Mouse (Mus musculus): Measurements from ENCODE around the gene Cops7b.

Gene Cops7b

GRCm38 (mm10) chr1:86596512-86596911, 13.8 kb downstream of the Cops7b start:
- DNase-seq (ENCODE audit: extremely low spot score): no peak

- DNase-seq (ENCODE audit: extremely low spot score): peak; percentile 18
Measured at GRCm38 (mm10) chr1:86598516-86598915, 15.8 kb downstream of the Cops7b start.

DNA sequence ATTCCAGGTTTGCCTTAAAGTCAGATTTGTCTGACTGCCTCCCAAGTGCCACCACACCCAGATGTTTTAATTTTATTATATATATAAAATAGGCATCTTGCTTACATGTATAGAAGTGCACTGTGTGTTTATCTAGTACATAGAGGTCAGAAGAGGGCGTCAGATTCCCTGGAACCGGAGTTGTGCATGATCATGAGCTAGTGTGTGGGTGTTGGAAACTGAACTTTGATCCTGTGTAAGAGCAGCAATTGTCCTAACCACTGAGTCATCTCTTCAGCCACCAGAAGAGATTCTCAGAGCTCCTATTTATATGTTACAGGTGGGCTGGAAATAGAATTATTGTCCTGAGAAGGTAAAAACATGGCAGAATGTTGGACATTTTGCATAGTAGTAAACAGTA, 17.4 kb downstream of the Cops7b start:
- no peak for DNase-seq (ENCODE audit: extremely low spot score)

DNA sequence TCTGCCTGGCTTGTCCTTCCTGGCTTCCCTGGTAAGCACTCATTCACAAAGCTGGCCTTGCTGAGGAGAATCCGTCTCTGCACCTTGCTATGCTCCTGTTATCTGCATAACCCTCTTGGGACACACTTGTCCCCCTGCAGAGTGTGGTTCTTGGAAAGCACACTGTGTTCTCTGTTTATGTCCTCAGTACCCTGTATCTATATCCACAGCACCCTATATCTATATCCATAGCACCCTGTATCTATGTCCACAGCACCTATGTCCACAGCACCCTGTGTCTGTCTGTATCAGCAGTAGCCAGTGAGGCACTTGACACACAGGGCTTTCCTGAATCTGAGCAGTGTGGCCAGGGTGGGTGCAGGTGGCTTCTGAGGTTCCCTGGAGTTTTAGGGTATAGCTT, 28.2 kb downstream of the Cops7b start:
- no peak for DNase-seq (ENCODE audit: extremely low spot score)

DNA sequence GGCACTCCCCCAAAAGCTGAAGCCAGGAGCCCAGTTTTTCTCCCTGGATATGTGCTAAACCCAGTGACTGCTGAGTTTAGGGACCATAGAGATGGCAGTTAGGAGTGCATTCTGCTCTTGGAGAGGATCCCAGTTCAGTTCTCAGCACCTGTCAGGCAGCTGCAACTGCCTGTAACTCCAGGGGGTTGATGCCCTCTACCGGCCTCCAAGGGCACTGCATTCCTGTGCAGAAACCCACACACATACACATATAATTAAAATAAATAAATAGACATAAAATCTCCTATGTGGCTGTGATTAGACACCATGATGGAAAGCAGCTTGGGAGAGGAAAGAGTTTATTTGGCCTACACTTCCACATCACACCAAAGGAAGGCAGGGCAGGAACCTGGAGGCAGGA, 29.4 kb downstream of the Cops7b start:
- no peak for DNase-seq (ENCODE audit: extremely low spot score)

- no peak for DNase-seq (ENCODE audit: extremely low spot score)
Measured at GRCm38 (mm10) chr1:86614269-86614668, 31.6 kb downstream of the Cops7b start.

GRCm38 (mm10) chr1:86618454-86619125, 35.9 kb downstream of the Cops7b start:
- DNase-seq (ENCODE audit: extremely low spot score): peak; percentile 70

DNA sequence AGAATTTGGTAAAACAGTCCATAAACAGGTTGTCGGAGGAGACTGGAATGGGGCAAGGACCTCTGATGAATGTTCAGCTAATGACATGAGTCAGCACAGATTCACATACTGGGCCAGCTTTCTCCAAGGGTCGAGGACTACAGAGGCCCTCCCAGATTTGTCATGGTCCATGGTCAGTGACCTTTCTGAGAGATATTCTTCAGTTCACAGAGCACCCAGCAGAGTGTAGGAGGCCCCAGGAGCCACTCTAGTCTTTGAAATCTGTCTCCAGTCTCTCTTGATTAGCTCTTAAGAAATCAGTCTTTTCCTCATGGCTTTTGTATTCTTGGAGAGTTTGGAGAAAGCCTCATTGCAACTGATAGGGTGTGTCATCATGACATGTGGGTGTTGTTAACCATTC, 39.6 kb downstream of the Cops7b start:
- no peak for DNase-seq (ENCODE audit: extremely low spot score)

GRCm38 (mm10) chr1:86623001-86624000, 40.6 kb downstream of the Cops7b start:
- no peak for DNase-seq (ENCODE audit: extremely low spot score)

- DNase-seq (ENCODE audit: extremely low spot score): no peak
Measured at GRCm38 (mm10) chr1:86628270-86628669, 45.6 kb downstream of the Cops7b start.

DNA sequence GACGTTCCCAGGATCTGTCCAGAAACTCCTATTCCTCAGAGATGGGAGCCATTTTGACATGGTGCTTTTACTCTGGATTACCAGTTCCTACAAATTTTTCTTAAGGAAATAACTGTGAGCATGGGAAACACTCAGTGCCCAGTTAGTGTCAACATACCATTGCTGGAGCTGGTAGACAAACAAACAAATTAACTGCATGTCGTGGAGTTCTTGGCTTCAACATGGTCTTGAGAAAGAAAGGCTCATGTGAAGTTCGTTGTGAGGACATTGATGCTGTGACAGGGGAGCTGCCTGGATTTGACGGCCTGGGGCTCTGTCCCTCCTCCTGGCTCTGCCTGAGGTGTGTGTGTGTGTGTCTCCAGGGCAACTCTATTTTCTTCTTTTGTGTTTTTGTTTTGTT, 47.2 kb downstream of the Cops7b start:
- DNase-seq (ENCODE audit: extremely low spot score): no peak

DNA sequence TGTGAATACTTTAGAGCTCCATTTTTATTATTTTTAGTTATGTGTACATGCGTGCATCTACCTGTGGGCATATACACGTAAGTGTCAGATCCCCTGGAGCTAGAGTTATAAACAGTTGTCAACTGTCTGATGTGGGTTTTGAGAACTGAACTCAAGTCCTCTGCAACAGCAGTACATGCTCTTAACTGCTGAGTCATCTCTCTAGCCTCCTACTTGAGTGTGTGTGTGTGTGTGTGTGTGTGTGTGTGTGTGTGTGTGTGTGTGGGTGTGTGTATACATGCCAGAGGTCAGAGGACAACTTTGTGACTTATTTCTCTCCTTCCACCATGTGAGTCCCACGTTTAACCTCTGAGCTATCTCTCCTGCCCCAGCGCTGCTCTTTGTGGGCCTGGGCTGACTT, 47.8 kb downstream of the Cops7b start:
- no peak for DNase-seq (ENCODE audit: extremely low spot score)

GRCm38 (mm10) chr1:86632732-86633380, 50.2 kb downstream of the Cops7b start:
- DNase-seq (ENCODE audit: extremely low spot score): no peak

GRCm38 (mm10) chr1:86633434-86633833, 50.7 kb downstream of the Cops7b start:
- no peak for DNase-seq (ENCODE audit: extremely low spot score)

- no peak for DNase-seq (ENCODE audit: extremely low spot score)
Measured at GRCm38 (mm10) chr1:86633840-86634750, 51.4 kb downstream of the Cops7b start.

DNA sequence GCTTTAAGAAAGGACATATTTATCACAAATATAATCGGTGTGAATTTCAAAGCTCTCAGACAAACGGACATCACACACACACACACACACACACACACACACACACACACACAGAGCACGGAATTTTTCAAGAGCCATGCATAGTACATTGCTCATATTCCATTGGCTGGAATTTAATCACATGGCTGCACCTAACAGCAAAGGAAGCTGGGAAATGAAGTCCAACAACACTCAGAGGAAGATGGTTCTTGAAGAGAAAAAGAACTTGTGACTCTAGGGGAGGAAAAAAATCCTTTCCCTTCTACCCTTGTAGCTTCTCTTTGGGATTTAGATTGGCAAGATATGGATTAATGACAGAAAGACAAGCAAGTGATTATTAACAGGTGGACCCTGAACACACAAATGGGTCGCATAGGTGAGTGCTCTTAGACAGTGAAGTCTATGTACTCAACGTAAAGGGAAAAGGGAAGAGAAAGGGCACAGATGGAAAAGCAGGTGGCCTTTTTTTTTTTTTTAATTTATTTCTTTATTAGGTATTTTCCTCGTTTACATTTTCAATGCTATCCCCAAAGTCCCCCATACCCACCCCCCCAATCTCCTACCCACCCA, 52.2 kb downstream of the Cops7b start:
- no peak for DNase-seq (ENCODE audit: extremely low spot score)

DNA sequence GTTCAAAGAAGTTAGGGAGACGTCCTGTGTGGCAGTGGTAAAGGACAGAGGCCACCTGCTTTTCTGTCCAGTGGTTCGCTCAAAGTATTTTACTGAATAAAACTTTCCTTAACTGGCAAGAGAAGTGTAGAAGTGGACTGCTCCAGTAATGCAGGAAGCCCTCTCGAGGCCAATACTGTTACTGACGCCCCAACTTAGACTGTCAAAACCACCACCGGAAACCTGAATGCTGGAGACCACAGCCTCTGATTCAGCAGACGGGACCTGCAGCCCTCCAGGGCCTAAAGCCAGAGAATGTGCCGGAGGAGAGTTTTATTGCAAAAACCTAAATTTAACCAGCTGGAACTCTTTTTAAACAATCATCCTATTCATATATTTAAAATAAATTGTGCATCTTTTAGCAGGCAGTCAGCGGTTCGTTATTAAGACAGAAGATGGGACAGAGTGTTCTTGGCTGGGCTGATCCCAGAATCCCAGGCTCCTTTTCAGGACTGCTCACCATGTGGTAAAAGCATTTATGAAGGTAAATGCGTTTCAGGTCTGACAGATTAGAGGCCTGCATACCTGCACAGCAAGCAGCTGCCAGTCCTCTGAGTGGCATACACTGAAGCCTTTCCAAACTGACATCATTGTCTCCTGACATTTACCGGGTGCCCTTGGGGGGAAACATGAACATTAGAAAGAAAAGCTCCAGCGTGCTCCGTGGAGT, 60.6 kb downstream of the Cops7b start:
- no peak for DNase-seq (ENCODE audit: extremely low spot score)

DNA sequence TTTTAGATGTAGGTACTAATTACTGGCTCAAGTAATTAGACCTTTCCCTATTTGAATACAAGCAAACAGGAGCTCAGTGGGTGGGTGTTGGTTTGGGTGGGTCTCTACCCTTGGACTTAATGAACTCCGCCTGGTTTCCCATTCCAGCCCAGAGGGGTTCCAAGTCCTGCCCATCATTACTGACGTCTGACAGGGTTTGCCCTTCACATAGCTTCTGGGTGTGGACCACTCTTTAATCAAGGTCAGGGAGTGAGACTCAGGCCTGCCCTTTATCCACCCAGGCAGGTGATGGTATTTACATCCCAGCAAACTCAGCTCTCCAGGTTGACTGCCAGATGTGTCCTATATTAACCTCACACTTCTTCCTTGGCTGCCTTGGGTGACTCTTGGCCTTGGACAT, 64.8 kb downstream of the Cops7b start:
- no peak for DNase-seq (ENCODE audit: extremely low spot score)

- peak; percentile 61 for DNase-seq (ENCODE audit: extremely low spot score)
Measured at GRCm38 (mm10) chr1:86650272-86650671, 67.6 kb downstream of the Cops7b start.

- no peak for DNase-seq (ENCODE audit: extremely low spot score)
Measured at GRCm38 (mm10) chr1:86652675-86653074, 70.0 kb downstream of the Cops7b start.
